Mouse (Mus musculus): ENCODE results near the gene D630003M21Rik. TPM values are rescaled to one million over a fixed set of nuclear protein-coding genes. Genes with fewer than 3 reads are reported as not detected.
A peak's percentile ranks its signal among the peaks of the same experiment; 100 is the strongest.

Gene D630003M21Rik
- polyA plus RNA-seq, 1 experiment from 2014 or later: 2.1 TPM

DNA sequence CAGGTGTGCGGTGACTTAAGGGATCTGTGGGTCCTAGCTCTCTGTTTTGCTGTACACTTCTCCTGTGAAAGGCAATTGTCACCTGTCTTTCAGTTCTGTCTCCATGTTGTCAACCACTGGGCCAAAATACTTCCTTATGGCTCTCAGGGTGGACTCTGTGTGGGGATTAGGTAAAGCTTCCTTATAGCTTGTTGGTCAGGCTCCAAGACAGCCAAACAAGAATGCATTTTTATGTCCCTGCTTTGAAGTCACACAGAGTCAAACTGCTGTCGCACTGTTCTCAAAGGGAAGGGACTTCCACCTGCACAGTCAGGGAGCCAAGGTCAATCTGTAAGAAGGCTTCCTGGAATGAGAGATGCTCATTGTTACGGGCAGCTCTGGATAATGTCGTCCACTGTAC is 50.9 kb downstream of the D630003M21Rik start:
- 79% methylated on average over 4 of the region's 4 CpGs for WGBS
- no peak overlapping the region for H3K9ac ChIP-seq
- H3K9me3 ChIP-seq (replicated peaks): no peaks in the 10 kb centered on the region
- 0 out of 2 replicates have a peak overlapping the region, but pooled peaks have one; percentile 61 for H3K27ac ChIP-seq
- ATAC-seq (replicated peaks; ENCODE audit: insufficient number of reproducible peaks, insufficient read depth, low FRiP score, low read depth): no peak
- no peaks in the 10 kb centered on the region for H3K36me3 ChIP-seq
- no peaks in the 10 kb centered on the region for H3K27me3 ChIP-seq
- no peak overlapping the region for H3K4me2 ChIP-seq
- H3K4me1 ChIP-seq (replicated peaks): peaks cover 41% of the 10 kb centered on the region
- H3K4me3 ChIP-seq: no peak overlapping the region

- H3K4me1 ChIP-seq (replicated peaks): peaks cover 41% of the 10 kb centered on the region
- no peaks in the 10 kb centered on the region for H3K27me3 ChIP-seq
- no peaks in the 10 kb centered on the region for H3K9me3 ChIP-seq (replicated peaks)
- ATAC-seq (replicated peaks; ENCODE audit: insufficient number of reproducible peaks, insufficient read depth, low FRiP score, low read depth): no peak
- no peak overlapping the region for H3K27ac ChIP-seq
- H3K4me2 ChIP-seq: no peak overlapping the region
- no peak overlapping the region for H3K9ac ChIP-seq
- H3K4me3 ChIP-seq: no peak overlapping the region
- no peaks in the 10 kb centered on the region for H3K36me3 ChIP-seq
- WGBS: 87% methylated on average over 3 of the region's 3 CpGs
These were observed 51.4 kb downstream of the D630003M21Rik start for GRCm38 (mm10) chr2:158177574-158177973.

DNA sequence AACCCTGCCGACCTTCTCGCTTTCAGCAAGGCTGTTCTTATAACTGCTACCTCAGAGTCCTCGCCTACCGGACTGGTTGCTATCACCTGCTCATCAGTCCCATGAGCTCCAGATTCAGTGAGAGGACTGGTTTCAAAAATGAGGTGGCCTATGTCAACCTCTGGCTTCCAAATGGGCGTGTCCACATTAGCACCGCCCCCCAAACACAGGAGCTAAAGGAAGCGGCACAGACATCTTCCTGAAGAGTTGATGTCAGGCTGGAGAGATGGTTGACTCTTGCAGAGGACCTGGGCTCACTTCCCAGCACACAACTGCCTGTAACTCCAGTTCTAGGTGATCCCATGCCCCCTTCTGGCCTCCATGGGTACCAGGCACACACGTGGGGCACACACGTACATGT is 52.3 kb downstream of the D630003M21Rik start:
- H3K36me3 ChIP-seq: no peaks in the 10 kb centered on the region
- H3K27ac ChIP-seq: no peak overlapping the region
- H3K9ac ChIP-seq: no peak overlapping the region
- peaks cover 41% of the 10 kb centered on the region for H3K4me1 ChIP-seq (replicated peaks)
- no peaks in the 10 kb centered on the region for H3K9me3 ChIP-seq (replicated peaks)
- no peaks in the 10 kb centered on the region for H3K27me3 ChIP-seq
- 90% methylated on average over 9 of the region's 9 CpGs for WGBS
- no peak overlapping the region for H3K4me3 ChIP-seq
- H3K4me2 ChIP-seq: no peak overlapping the region
- no peak for ATAC-seq (replicated peaks; ENCODE audit: insufficient number of reproducible peaks, insufficient read depth, low FRiP score, low read depth)

GRCm38 (mm10) chr2:158175433-158175832 is 53.6 kb downstream of the D630003M21Rik start:
- H3K4me1 ChIP-seq (replicated peaks): peaks cover 41% of the 10 kb centered on the region
- no peaks in the 10 kb centered on the region for H3K36me3 ChIP-seq
- H3K27me3 ChIP-seq: no peaks in the 10 kb centered on the region
- no peak overlapping the region for H3K9ac ChIP-seq
- no peak overlapping the region for H3K4me3 ChIP-seq
- 0 out of 2 replicates have a peak overlapping the region, but pooled peaks have one; percentile 16 for H3K27ac ChIP-seq
- ATAC-seq (replicated peaks; ENCODE audit: insufficient number of reproducible peaks, insufficient read depth, low FRiP score, low read depth): no peak
- 27% methylated on average over 3 of the region's 3 CpGs for WGBS
- no peaks in the 10 kb centered on the region for H3K9me3 ChIP-seq (replicated peaks)
- no peak overlapping the region for H3K4me2 ChIP-seq

- Histone ChIP-seq H3K4me1 (replicated peaks) (peaks cover 41% of the 10 kb centered on the region), H3K9me3 (replicated peaks) (no peaks in the 10 kb centered on the region), H3K36me3 (no peaks in the 10 kb centered on the region), H3K9ac (no peak overlapping the region), H3K4me3 (no peak overlapping the region), H3K4me2 (no peak overlapping the region), H3K27ac (0 out of 2 replicates have a peak overlapping the region, but pooled peaks have one; percentile 16), H3K27me3 (no peaks in the 10 kb centered on the region)
- no peak; the same call in 1 of the 2 replicates for ATAC-seq (replicated peaks; ENCODE audit: insufficient number of reproducible peaks, insufficient read depth, low FRiP score, low read depth)
- 82% methylated on average over 15 of the region's 15 CpGs for WGBS
These were observed 54.1 kb downstream of the D630003M21Rik start for GRCm38 (mm10) chr2:158174958-158175357.

DNA sequence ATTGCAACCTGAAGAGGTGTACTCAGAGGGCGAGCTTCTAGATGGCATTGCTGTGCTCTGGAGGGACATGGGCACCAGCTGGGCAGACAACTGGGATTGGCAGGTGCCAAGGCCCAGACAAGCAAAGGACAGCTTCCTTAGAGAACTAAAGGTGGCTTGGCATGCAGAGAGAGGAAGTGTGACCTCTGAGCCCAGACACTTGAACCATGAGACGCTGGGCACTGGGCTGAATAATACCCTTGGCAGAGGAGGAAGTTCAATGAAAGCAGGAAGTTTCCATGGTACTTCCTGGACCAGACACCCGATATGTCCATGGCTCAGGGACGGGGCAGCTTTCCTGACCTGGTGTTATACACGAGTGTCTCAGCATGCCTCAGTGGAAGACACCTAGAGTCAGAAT is 54.6 kb downstream of the D630003M21Rik start:
- no peak overlapping the region for H3K4me3 ChIP-seq
- no peak overlapping the region for H3K4me2 ChIP-seq
- WGBS: 77% methylated on average over 5 of the region's 5 CpGs
- H3K36me3 ChIP-seq: no peaks in the 10 kb centered on the region
- H3K4me1 ChIP-seq (replicated peaks): peaks cover 40% of the 10 kb centered on the region
- H3K27me3 ChIP-seq: no peaks in the 10 kb centered on the region
- H3K9ac ChIP-seq: no peak overlapping the region
- no peaks in the 10 kb centered on the region for H3K9me3 ChIP-seq (replicated peaks)
- ATAC-seq (replicated peaks; ENCODE audit: insufficient number of reproducible peaks, insufficient read depth, low FRiP score, low read depth): no peak
- H3K27ac ChIP-seq: peak overlapping the region; percentile 11; the same call in 1 of the 2 replicates

- no peaks in the 10 kb centered on the region for H3K9me3 ChIP-seq (replicated peaks)
- peaks cover 48% of the 10 kb centered on the region for H3K4me1 ChIP-seq (replicated peaks)
- H3K4me3 ChIP-seq: no peak overlapping the region
- H3K36me3 ChIP-seq: no peaks in the 10 kb centered on the region
- ATAC-seq (replicated peaks; ENCODE audit: insufficient number of reproducible peaks, insufficient read depth, low FRiP score, low read depth): no peak
- 82% methylated on average over 2 of the region's 2 CpGs for WGBS
- no peaks in the 10 kb centered on the region for H3K27me3 ChIP-seq
- no peak overlapping the region for H3K9ac ChIP-seq
- no peak overlapping the region for H3K27ac ChIP-seq
- H3K4me2 ChIP-seq: no peak overlapping the region
These were observed 58.6 kb downstream of the D630003M21Rik start for GRCm38 (mm10) chr2:158170394-158170793.

- no peak for ATAC-seq (replicated peaks; ENCODE audit: insufficient number of reproducible peaks, insufficient read depth, low FRiP score, low read depth)
- Histone ChIP-seq H3K4me2 (no peak overlapping the region), H3K36me3 (no peaks in the 10 kb centered on the region), H3K9me3 (replicated peaks) (no peaks in the 10 kb centered on the region), H3K27me3 (no peaks in the 10 kb centered on the region), H3K27ac (peak overlapping the region; percentile 84), H3K4me1 (replicated peaks) (peaks cover 42% of the 10 kb centered on the region), H3K4me3 (no peak overlapping the region), H3K9ac (no peak overlapping the region)
- 72% methylated on average over 7 of the region's 7 CpGs for WGBS
These were observed 59.3 kb downstream of the D630003M21Rik start for GRCm38 (mm10) chr2:158169771-158170170.

- Histone ChIP-seq H3K27ac (peak overlapping the region; percentile 84), H3K9ac (no peak overlapping the region), H3K27me3 (no peaks in the 10 kb centered on the region), H3K4me3 (no peak overlapping the region), H3K36me3 (no peaks in the 10 kb centered on the region), H3K4me1 (replicated peaks) (peaks cover 38% of the 10 kb centered on the region), H3K4me2 (no peak overlapping the region), H3K9me3 (replicated peaks) (no peaks in the 10 kb centered on the region)
- WGBS: 53% methylated on average over 6 of the region's 6 CpGs
- ATAC-seq (replicated peaks; ENCODE audit: insufficient number of reproducible peaks, insufficient read depth, low FRiP score, low read depth): no peak
These were observed 59.7 kb downstream of the D630003M21Rik start for GRCm38 (mm10) chr2:158169351-158169750.

DNA sequence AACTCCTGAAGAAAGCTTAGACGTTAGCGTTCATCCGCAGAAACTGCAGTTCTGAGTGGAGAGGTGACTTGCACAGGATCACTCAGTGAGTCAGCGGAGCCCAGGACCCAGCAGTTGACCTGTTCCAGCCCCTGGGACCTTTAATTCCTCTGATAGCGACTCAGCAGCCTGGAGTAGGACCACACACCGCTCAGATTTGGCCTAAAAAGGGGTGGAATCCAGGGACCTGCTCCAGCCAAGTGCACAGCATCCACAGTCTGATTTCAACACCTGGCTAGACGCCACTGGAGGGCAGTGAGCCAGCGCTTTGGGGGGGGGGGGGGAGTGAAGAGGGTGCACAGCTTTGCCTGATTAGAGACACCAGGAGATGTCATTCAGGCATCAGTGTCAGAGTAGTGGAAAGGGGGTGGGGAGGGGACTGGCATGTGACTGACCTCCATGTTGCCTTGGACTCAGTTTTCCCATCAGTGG is 60.2 kb downstream of the D630003M21Rik start:
- peak; percentile 82 for ATAC-seq (replicated peaks; ENCODE audit: insufficient number of reproducible peaks, insufficient read depth, low FRiP score, low read depth)
- no peaks in the 10 kb centered on the region for H3K36me3 ChIP-seq
- H3K9ac ChIP-seq: no peak overlapping the region
- H3K4me3 ChIP-seq: no peak overlapping the region
- H3K27ac ChIP-seq: peak overlapping the region; percentile 84
- peak overlapping the region; percentile 14; the same call in 1 of the 2 replicates for H3K4me2 ChIP-seq
- H3K9me3 ChIP-seq (replicated peaks): no peaks in the 10 kb centered on the region
- H3K27me3 ChIP-seq: no peaks in the 10 kb centered on the region
- WGBS: 21% methylated on average over 8 of the region's 8 CpGs
- H3K4me1 ChIP-seq (replicated peaks): peaks cover 34% of the 10 kb centered on the region

- Histone ChIP-seq H3K27me3 (no peaks in the 10 kb centered on the region), H3K4me3 (no peak overlapping the region), H3K36me3 (no peaks in the 10 kb centered on the region), H3K27ac (peak overlapping the region; percentile 84), H3K4me1 (replicated peaks) (peaks cover 34% of the 10 kb centered on the region), H3K9ac (no peak overlapping the region), H3K9me3 (replicated peaks) (no peaks in the 10 kb centered on the region), H3K4me2 (no peak overlapping the region)
- peak; percentile 47 for ATAC-seq (replicated peaks; ENCODE audit: insufficient number of reproducible peaks, insufficient read depth, low FRiP score, low read depth)
- WGBS: 28% methylated on average over 9 of the region's 9 CpGs
These were observed 61.4 kb downstream of the D630003M21Rik start for GRCm38 (mm10) chr2:158167496-158168205.

DNA sequence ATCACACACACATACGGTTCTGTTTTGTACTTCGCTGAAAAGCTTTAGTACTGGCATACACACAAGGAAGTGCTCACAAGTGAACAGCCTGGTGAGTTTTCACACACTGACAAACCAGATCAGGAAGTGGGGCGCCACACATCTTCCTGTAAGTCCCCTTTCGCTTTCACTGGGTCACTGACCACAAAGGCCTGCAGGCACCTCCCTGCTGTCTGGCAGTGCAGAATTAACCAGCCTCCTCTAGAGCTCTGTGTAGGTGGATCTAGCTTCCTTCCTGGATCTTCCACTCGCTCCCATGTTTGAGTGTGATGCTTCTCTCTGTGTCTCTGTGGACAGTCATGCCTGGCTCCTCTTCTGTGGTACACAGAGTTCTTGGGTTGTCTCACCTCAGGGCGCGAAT is 62.4 kb downstream of the D630003M21Rik start:
- no peak for ATAC-seq (replicated peaks; ENCODE audit: insufficient number of reproducible peaks, insufficient read depth, low FRiP score, low read depth)
- no peaks in the 10 kb centered on the region for H3K9me3 ChIP-seq (replicated peaks)
- peak overlapping the region; percentile 84 for H3K27ac ChIP-seq
- H3K4me1 ChIP-seq (replicated peaks): peaks cover 34% of the 10 kb centered on the region
- H3K36me3 ChIP-seq: no peaks in the 10 kb centered on the region
- no peaks in the 10 kb centered on the region for H3K27me3 ChIP-seq
- no peak overlapping the region for H3K4me3 ChIP-seq
- 69% methylated on average over 7 of the region's 7 CpGs for WGBS
- H3K4me2 ChIP-seq: no peak overlapping the region
- H3K9ac ChIP-seq: no peak overlapping the region

Measured in heart, embryonic 15.5 days (tissue).